Mouse (Mus musculus) cerebellum, postnatal 36 days (tissue): ENCODE measurements around the gene Tyw3.
"Not testable (repeated sequence)": the region's sequence is repeated elsewhere in the genome, so short reads cannot be mapped to it uniquely, and the experiment has no call there.

Experiments
- DNase-seq, 2 experiments: peaks; one replicate each; pipeline ENCODE4 v3.0.0; 2021 to 2022; ENCODE audit warnings: mixed read lengths in 2 of 2

The Tyw3 gene

GRCm38 (mm10) chr3:154596934-154597554, at the start of gene Tyw3:
Tyw3 (minus strand) TSS chr3:154597104.
- peak; percentile 99 to 100 for DNase-seq

- DNase-seq = no peak
Observed at GRCm38 (mm10) chr3:154633091-154633490, 36.2 kb upstream of the Tyw3 start.

GRCm38 (mm10) chr3:154631281-154631680, 34.4 kb upstream of the Tyw3 start:
- DNase-seq = not testable (repeated sequence)

DNA sequence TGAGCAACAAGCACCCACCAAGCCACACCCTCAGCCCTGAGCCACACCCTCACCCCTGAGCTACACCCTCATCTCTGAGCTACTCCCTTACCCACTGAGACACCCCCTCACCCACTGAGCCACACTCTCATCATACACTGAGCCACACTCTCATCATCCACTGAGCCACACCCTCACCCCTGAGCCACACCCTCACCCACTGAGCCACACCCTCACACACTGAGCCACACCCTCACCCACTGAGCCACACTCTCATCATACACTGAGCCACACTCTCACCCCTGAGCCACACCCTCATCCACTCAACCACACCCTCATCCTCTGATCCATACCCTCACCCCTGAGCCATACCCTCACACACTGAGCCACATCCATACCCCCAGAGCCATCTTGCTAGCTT, 31.4 kb upstream of the Tyw3 start:
- DNase-seq = no peak

DNA sequence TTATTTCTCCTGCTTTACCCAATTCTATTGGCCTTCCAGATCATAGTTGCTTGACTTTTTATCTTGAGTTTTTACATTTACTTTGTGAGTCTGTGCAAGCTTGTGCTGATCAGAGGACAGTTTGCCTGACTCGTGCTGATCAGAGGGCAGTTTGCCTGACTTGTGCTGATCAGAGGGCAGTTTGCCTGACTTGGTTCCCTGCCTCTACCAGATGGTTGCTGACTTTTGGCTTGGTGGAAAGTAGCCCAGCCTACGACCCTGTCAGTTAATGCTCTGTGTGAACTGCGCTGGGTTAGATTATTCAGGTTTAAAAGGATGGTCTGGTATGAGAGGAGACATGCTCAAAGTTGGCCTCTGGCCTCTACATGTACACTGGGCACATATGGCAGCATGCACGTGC, 19.2 kb upstream of the Tyw3 start:
- no peak for DNase-seq

DNA sequence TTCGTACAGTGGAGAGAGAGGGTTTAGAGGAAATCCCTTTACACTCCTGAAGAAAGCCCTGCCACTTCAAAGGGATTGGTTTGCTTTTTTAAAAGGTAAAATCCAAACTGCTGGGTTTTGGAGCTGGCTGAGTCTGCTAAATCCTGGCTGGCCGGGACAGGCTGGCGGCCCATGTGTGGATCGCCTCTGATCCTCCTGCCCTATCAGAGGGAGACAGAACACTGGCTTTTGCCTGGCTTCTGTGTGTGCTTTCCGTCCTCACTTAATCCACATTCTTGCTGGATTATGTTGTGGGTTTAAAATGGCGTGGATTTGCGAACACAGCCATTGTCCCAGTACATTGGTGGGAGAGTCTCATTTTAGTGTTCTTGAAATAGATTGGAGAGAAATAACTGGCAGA, 18.4 kb upstream of the Tyw3 start:
- no peak for DNase-seq

DNA sequence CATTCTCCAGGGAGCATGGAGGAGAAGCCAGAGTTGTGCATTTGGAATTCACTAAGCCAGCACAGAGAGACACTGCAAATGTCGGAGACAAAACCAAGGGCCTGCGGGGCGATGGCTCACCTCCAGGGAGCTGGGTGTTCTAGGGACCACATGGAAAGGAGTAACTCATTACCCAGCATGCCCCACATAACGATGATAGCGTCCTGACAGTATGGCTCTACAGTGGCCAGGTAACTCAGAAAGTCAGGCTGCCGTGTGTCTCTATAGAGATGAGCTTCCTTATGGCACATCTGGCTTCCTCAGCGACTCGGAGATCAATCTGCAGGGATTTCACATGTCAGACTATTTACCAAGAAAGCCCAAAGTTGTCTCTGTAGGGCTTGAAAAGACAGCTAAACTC, 17.9 kb upstream of the Tyw3 start:
- DNase-seq = no peak

DNA sequence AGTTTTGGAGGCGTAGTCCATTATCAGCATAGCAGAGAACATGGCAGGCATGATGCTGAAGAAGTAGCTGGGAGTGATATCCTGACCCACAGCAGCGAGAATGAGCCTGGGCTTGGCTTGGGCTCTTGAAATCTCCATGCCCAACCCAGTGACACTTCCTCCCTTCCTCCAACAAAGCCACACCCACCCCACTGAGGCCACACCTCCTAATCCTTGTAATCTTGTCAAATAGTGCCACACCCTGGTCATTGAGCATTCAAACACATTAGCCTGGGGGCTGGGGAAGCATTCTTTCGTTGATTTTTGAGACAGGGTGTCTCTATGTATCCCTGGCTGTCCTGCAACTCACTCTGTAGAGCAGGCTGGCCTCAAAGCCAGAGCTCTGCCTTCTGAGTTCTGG, 15.0 kb upstream of the Tyw3 start:
- no peak for DNase-seq

- DNase-seq = no peak
Observed at GRCm38 (mm10) chr3:154607896-154608295, 11.0 kb upstream of the Tyw3 start.

GRCm38 (mm10) chr3:154604871-154605270, 8.0 kb upstream of the Tyw3 start:
- DNase-seq = no peak

DNA sequence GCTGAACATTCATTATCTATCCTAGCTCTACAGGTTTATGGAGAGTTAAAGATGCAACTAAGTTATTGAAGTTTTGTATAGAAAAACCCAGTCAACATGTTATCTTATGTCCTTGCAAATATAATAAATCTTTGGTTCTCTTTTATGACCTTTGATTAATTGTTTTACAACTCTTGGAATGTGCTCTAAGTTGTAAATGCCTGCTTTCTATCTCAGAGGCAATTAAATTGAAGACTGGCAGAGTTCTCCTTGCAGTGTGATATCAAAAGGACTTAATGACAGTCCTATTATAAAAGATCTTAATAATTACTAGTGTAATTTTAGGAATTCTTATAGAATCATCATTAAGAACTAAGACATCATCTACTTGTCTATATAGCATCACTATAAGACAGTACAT, 5.2 kb upstream of the Tyw3 start:
- DNase-seq = no peak

DNA sequence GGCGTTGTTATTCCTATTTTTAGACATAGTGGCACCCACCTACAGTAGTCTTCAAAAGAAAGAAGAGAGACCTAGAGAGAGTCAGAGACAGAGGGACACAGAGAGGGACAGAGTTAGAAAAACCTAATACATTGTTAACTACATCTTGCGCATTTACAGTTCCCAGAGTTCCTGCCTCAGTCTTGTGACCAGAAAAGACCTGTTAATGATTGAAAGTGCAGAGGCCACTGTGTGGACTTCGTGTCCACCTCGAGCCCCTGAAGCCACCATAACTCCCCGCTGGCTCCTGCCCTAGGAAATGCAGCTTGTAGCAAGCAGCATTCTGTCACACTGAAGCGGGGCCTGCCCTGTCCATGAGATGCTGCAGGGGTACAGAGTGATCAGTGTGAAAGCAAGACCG, 657 bp upstream of the Tyw3 start:
- DNase-seq = no peak

- peak; percentile 94 to 97 for DNase-seq
Observed at GRCm38 (mm10) chr3:154596488-154596933, 393 bp downstream of the Tyw3 start, which contains the start of gene Cryz. Cryz (plus strand) TSS chr3:154596711.

GRCm38 (mm10) chr3:154594156-154594555, 2.7 kb downstream of the Tyw3 start:
- DNase-seq = no peak

DNA sequence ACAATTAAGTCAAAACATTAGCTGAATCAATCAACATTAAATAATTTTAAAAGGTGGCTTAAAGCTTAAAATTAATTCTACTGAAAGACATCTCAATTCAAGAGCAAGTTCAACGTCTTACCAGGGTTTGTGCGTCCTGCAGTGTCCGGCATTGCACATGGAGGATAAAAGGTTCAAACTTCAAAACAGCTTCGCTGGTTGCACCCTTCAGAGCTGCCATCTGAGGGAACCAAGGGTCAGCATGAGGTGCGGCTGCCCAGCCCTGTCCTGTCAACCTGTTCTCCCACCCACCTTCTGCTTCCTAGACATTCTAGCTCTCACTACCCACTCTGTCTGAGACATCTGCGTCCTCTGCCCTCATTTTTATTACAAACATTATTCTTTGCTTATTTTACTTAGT, 3.3 kb downstream of the Tyw3 start:
- no peak for DNase-seq

DNA sequence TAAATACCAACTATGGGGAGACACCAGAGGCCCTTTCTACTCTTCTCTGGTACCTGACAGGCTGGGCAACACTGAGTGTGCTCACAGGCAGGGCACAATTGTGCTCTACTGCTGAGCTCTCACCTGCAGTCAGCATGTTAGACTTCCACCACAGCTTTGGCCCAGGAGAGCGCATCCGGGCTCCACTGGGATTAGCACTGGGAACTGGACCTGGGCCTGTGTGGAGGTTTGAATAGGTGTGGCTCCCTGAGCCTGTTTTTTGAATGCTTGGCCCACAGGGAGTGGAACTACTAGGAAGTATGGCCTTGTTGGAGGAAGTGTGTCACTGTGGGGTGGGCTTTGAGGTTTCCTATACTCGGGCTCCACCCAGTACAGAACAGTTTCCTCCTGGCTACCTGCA, 5.3 kb downstream of the Tyw3 start:
- no peak for DNase-seq

GRCm38 (mm10) chr3:154590971-154591370, 5.9 kb downstream of the Tyw3 start:
- DNase-seq = no peak

DNA sequence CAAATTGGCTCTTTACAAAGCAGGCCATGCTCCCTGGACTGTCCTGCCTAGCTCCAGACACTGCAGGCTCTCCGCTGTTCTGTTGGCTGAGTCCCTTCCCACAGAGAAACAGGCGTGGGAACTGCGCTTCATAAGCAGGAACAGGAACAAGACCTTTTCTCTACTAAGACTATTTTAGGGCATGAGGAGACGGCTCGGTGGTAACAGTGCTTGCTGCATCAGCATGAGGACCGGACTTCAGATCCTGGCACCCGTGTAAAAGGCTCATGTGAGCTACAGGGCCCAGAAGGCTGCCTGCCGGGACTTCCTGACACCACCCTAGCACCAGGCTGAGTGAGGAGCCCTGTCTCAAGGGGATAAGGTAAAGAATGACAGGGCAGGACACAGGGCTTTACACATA, 12.6 kb downstream of the Tyw3 start:
- no peak for DNase-seq

DNA sequence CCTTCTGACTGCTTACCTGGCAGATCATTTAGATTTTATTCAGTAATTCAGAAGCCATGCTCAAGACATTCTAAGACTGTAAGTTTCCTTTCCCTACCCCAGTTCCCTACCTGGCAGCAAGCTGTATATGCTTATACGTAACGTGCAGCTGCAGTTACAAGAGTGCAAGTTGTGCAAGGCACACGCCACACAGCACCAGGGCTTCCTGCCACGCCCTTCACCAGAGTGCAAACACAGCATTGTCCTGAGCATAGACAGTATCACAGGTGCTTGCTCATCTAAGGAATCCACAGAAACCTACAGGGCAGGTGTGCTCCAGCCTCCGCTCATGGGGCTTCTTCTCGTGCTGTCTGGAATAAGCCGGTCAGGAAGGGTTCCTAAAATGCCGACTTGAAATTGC, 19.0 kb downstream of the Tyw3 start:
- no peak for DNase-seq

- no peak for DNase-seq
Observed at GRCm38 (mm10) chr3:154573666-154574065, 23.2 kb downstream of the Tyw3 start.

- DNase-seq = peak; percentile 71 to 75
Observed at GRCm38 (mm10) chr3:154572341-154572972, 24.4 kb downstream of the Tyw3 start.

- no peak for DNase-seq
Observed at GRCm38 (mm10) chr3:154570786-154571185, 26.1 kb downstream of the Tyw3 start.

DNA sequence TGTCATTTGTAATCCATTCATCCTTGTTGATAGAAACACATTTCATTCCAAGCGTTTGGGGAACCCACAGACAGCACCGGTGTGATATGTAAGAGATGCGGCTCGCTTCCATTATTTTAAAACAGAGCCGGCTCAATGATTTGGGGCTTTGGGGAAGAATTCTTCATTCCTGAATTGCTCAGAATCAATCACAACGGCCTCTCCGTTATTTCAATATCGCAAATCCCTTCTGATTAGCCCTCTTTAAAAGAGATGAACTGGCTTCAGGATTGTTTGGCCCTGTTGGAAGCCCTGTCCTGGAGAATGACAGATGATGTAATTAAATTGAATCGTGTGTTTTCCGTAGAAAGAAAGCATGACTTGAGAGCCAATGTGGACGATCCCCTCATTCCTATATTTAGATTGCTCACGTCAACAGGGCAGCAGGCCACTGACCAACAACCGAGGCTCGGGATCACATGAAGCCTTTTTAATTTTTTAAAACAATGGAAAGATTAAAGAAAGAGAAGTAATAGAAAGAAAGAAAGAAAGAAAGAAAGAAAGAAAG, 26.8 kb downstream of the Tyw3 start:
- no peak for DNase-seq

- DNase-seq = no peak
Observed at GRCm38 (mm10) chr3:154565437-154565836, 31.5 kb downstream of the Tyw3 start.

- DNase-seq = no peak
Observed at GRCm38 (mm10) chr3:154562192-154562591, 34.7 kb downstream of the Tyw3 start.
